Mouse (Mus musculus) liver, embryonic 13.5 days (tissue): ENCODE results near the gene Tor1aip2. TPM values are rescaled to one million over a fixed set of nuclear protein-coding genes. Genes with fewer than 3 reads are reported as not detected.
"Not testable (repeated sequence)": the region's sequence is repeated elsewhere in the genome, so short reads cannot be mapped to it uniquely, and the experiment has no call there.

Experiments used
- ATAC-seq: fragments of 200-750 bp; cut with Nextera tagmentation; 2 replicates; pipeline ENCODE4 v1.8.0; 2017; ENCODE audit warnings: low read depth, mild to moderate bottlenecking, moderate number of reproducible peaks, moderate library complexity
- DNase-seq: peaks from one replicate; pipeline ENCODE4 v3.0.0; 2022
- H3K27ac ChIP-seq: fragments of 300-500 bp; sonication (generic); 2 replicates; pipeline ENCODE4 v1.5.1; 2015; ENCODE audit warnings: moderate library complexity, mild to moderate bottlenecking, inconsistent platforms
- H3K27me3 ChIP-seq: fragments of 300-500 bp; sonication (generic); 2 replicates; pipeline ENCODE4 v1.6.1; 2015; ENCODE audit warnings: mild to moderate bottlenecking, inconsistent platforms
- H3K36me3 ChIP-seq: fragments of 300-500 bp; sonication (generic); 2 replicates; pipeline ENCODE4 v1.6.1; 2015; ENCODE audit warnings: mild to moderate bottlenecking, inconsistent platforms
- H3K4me1 ChIP-seq: fragments of 300-500 bp; sonication (generic); replicated peaks from 2 replicates; pipeline ENCODE4 v1.6.1; 2015; ENCODE audit warnings: inconsistent platforms
- H3K4me2 ChIP-seq: fragments of 300-500 bp; sonication (generic); 2 replicates; pipeline ENCODE4 v1.6.1; 2015; ENCODE audit warnings: inconsistent platforms, mild to moderate bottlenecking, moderate library complexity
- H3K4me3 ChIP-seq: fragments of 300-500 bp; sonication (generic); replicated peaks from 2 replicates; pipeline ENCODE4 v1.5.1; 2015; ENCODE audit warnings: mild to moderate bottlenecking, inconsistent platforms
- H3K9ac ChIP-seq: fragments of 300-500 bp; sonication (generic); 2 replicates; pipeline ENCODE4 v1.6.1; 2015; ENCODE audit warnings: mild to moderate bottlenecking, inconsistent platforms
- H3K9me3 ChIP-seq: fragments of 300-500 bp; sonication (generic); replicated peaks from 2 replicates; pipeline ENCODE4 v1.6.1; 2016; ENCODE audit warnings: inconsistent platforms
- WGBS: fragments of 180-500 bp; shearing (Covaris S2); methylation state at CpG from one replicate; pipeline ENCODE4 v1.1.7; 2015; ENCODE audit not compliant: insufficient replicate concordance; 5-methylcytosine and 5-hydroxymethylcytosine counted together
- polyA plus RNA-seq: library from polyadenylated mRNA; unstranded; fragments of >200 nt; fragmentation: Nextera tagmentation; extraction: Ambion mirVana; gene quantifications from 2 replicates; pipeline ENCODE4 v1.2.1, GENCODE M21; 2015

The Tor1aip2 gene
- polyA plus RNA-seq, 1 experiment from 2014 or later: 47.9 TPM

GRCm38 (mm10) chr1:156024831-156025503 lies 10.2 kb upstream of the Tor1aip2 start:
- Histone ChIP-seq H3K4me1 (0 out of 2 replicates have a peak, but pooled peaks cover 2% of the 10 kb centered on the region), H3K4me2 (no peak overlapping the region), H3K9ac (no peak overlapping the region), H3K4me3 (no peak overlapping the region), H3K36me3 (peaks cover 45% of the 10 kb centered on the region), H3K27me3 (no peaks in the 10 kb centered on the region), H3K27ac (0 out of 2 replicates have a peak overlapping the region, but pooled peaks have one; percentile 9), H3K9me3 (no peaks in the 10 kb centered on the region)
- 67% methylated on average over 8 of the region's 8 CpGs for WGBS
- no peak for ATAC-seq
- no peak for DNase-seq

- 0 out of 2 replicates have a peak, but pooled peaks cover 2% of the 10 kb centered on the region for H3K4me1 ChIP-seq
- no peak overlapping the region for H3K9ac ChIP-seq
- WGBS: 80% methylated on average over 3 of the region's 3 CpGs
- no peak overlapping the region for H3K4me2 ChIP-seq
- ATAC-seq (no peak), DNase-seq (no peak)
- H3K27ac ChIP-seq: no peak overlapping the region
- no peaks in the 10 kb centered on the region for H3K27me3 ChIP-seq
- H3K4me3 ChIP-seq: no peak overlapping the region
- peaks cover 56% of the 10 kb centered on the region for H3K36me3 ChIP-seq
- no peaks in the 10 kb centered on the region for H3K9me3 ChIP-seq
These were observed 7.4 kb upstream of the Tor1aip2 start for GRCm38 (mm10) chr1:156027849-156028248.

GRCm38 (mm10) chr1:156028340-156028975 lies 6.7 kb upstream of the Tor1aip2 start:
- no peaks in the 10 kb centered on the region for H3K27me3 ChIP-seq
- no peak overlapping the region for H3K4me2 ChIP-seq
- DNase-seq (no peak), ATAC-seq (no peak)
- no peak overlapping the region for H3K9ac ChIP-seq
- no peak overlapping the region for H3K27ac ChIP-seq
- peaks cover 62% of the 10 kb centered on the region for H3K36me3 ChIP-seq
- H3K9me3 ChIP-seq: no peaks in the 10 kb centered on the region
- whole genome bisulfite sequencing: 68% methylated on average over 4 of the region's 4 CpGs
- no peak overlapping the region for H3K4me3 ChIP-seq
- peaks cover 4% of the 10 kb centered on the region for H3K4me1 ChIP-seq

- H3K36me3 ChIP-seq: peaks cover 49% of the 10 kb centered on the region
- no peak for ATAC-seq
- no peaks in the 10 kb centered on the region for H3K9me3 ChIP-seq
- 0 out of 2 replicates have a peak overlapping the region, but pooled peaks have one; percentile 9 for H3K9ac ChIP-seq
- H3K4me2 ChIP-seq: peak overlapping the region; percentile 78
- peak overlapping the region; percentile 87 for H3K4me3 ChIP-seq
- no peaks in the 10 kb centered on the region for H3K27me3 ChIP-seq
- peaks cover 26% of the 10 kb centered on the region for H3K4me1 ChIP-seq
- H3K27ac ChIP-seq: 0 out of 2 replicates have a peak overlapping the region, but pooled peaks have one; percentile 9
- no peak for DNase-seq
- 90% methylated on average over 7 of the region's 7 CpGs for WGBS
These were observed 1.3 kb upstream of the Tor1aip2 start for GRCm38 (mm10) chr1:156033921-156034320.

- no peak for DNase-seq
- Histone ChIP-seq H3K36me3 (peaks cover 42% of the 10 kb centered on the region), H3K27me3 (no peaks in the 10 kb centered on the region)
These were observed 542 bp upstream of the Tor1aip2 start for GRCm38 (mm10) chr1:156034661-156035060.

GRCm38 (mm10) chr1:156035930-156036737 lies 931 bp downstream of the Tor1aip2 start, which contains the start of gene Tor1aip1:
Gene Tor1aip1 (minus strand): TSS chr1:156036480.
- H3K4me1 ChIP-seq: peaks cover 42% of the 10 kb centered on the region
- H3K9ac ChIP-seq: peak within 1 kb of the TSS; percentile 98
- WGBS: under 1% methylated on average over 59 of the region's 59 CpGs
- H3K9me3 ChIP-seq: no peaks in the 10 kb centered on the region
- peaks cover 29% of the 10 kb centered on the region for H3K36me3 ChIP-seq
- peak within 1 kb of the TSS; percentile 87 for H3K4me3 ChIP-seq
- H3K4me2 ChIP-seq: peak within 1 kb of the TSS; percentile 78
- peak within 1 kb of the TSS; percentile 100 for H3K27ac ChIP-seq
- no peaks in the 10 kb centered on the region for H3K27me3 ChIP-seq
- DNase-seq (peak; percentile 94), ATAC-seq (peak; percentile 85)

More at GRCm38 (mm10) chr1:156034661-156035060, 542 bp upstream of the Tor1aip2 start:
- WGBS: 23% methylated on average over 1 of the region's 1 CpGs
- H3K4me1 ChIP-seq: peaks cover 33% of the 10 kb centered on the region
- ATAC-seq: no peak
- peak overlapping the region; percentile 98 for H3K9ac ChIP-seq
- H3K4me2 ChIP-seq: peak overlapping the region; percentile 78
- H3K4me3 ChIP-seq: peak overlapping the region; percentile 87
- H3K9me3 ChIP-seq: no peaks in the 10 kb centered on the region
- peak overlapping the region; percentile 100 for H3K27ac ChIP-seq

- H3K4me2 ChIP-seq: peak overlapping the region; percentile 78
- H3K27me3 ChIP-seq: no peaks in the 10 kb centered on the region
- peak overlapping the region; percentile 81 for H3K9ac ChIP-seq
- WGBS: 3% methylated on average over 5 of the region's 5 CpGs
- H3K36me3 ChIP-seq: peaks cover 21% of the 10 kb centered on the region
- ATAC-seq (no peak), DNase-seq (peak; percentile 60)
- peak overlapping the region; percentile 100 for H3K27ac ChIP-seq
- no peaks in the 10 kb centered on the region for H3K9me3 ChIP-seq
- H3K4me3 ChIP-seq: peak overlapping the region; percentile 87
- H3K4me1 ChIP-seq: peaks cover 50% of the 10 kb centered on the region
These were observed 2.0 kb downstream of the Tor1aip2 start for GRCm38 (mm10) chr1:156037144-156037583.

- H3K27me3 ChIP-seq, ATAC-seq, H3K9me3 ChIP-seq: not testable (repeated sequence)
- peaks cover 27% of the 10 kb centered on the region for H3K36me3 ChIP-seq
- DNase-seq: peak; percentile 33
- peak overlapping the region; percentile 87 for H3K4me2 ChIP-seq
- peak overlapping the region; percentile 79; the same call in 1 of the 2 replicates for H3K4me3 ChIP-seq
- peak overlapping the region; percentile 84 for H3K27ac ChIP-seq
- 63% methylated on average over 7 of the region's 7 CpGs for WGBS
- peaks cover 61% of the 10 kb centered on the region for H3K4me1 ChIP-seq
- H3K9ac ChIP-seq: peak overlapping the region; percentile 57; the same call in 1 of the 2 replicates
These were observed 4.8 kb downstream of the Tor1aip2 start for GRCm38 (mm10) chr1:156039989-156040388.

GRCm38 (mm10) chr1:156040731-156041401 lies 5.7 kb downstream of the Tor1aip2 start:
- WGBS: under 1% methylated on average over 22 of the region's 22 CpGs
- Histone ChIP-seq H3K27me3 (no peaks in the 10 kb centered on the region), H3K27ac (peak overlapping the region; percentile 84), H3K4me1 (peaks cover 68% of the 10 kb centered on the region), H3K9ac (peak overlapping the region; percentile 83), H3K4me2 (peak overlapping the region; percentile 87), H3K9me3 (no peaks in the 10 kb centered on the region), H3K4me3 (peak overlapping the region; percentile 79), H3K36me3 (peaks cover 36% of the 10 kb centered on the region)
- DNase-seq (peak; percentile 93), ATAC-seq (peak; percentile 81)

GRCm38 (mm10) chr1:156041451-156042241 lies 6.4 kb downstream of the Tor1aip2 start:
- Histone ChIP-seq H3K36me3 (peaks cover 43% of the 10 kb centered on the region), H3K4me3 (peak overlapping the region; percentile 79), H3K9me3 (no peaks in the 10 kb centered on the region), H3K9ac (peak overlapping the region; percentile 83), H3K27ac (peak overlapping the region; percentile 83), H3K4me1 (peaks cover 74% of the 10 kb centered on the region), H3K27me3 (no peaks in the 10 kb centered on the region), H3K4me2 (peak overlapping the region; percentile 87)
- ATAC-seq (peak; percentile 35; the same call in 1 of the 2 replicates), DNase-seq (peak; percentile 17)
- WGBS: 19% methylated on average over 7 of the region's 7 CpGs
